8 mouse cellular contexts compared by ENCODE assay signal in genomic region chr14:40958083-40958985, GRCm38 (mm10). TPM values are rescaled to one million over a fixed set of nuclear protein-coding genes. Genes with fewer than 3 reads are reported as not detected.
DNase-seq lines count a peak whose midpoint lies in the region; ATAC-seq and TF ChIP-seq lines count a peak whose summit lies in the region.

No protein-coding gene starts in this region.

- H3K27ac ChIP-seq in kidney, embryonic 16.5 days (ENCODE audit: low read length), result peak overlapping the region; percentile 90
- H3K27ac ChIP-seq in MEL (ENCODE audit: control insufficient read depth, low read depth, low read length), result peak overlapping the region; percentile 16; the same call in 1 of the 2 replicates
- peak overlapping the region; percentile 99 for H3K27ac ChIP-seq in hindbrain, embryonic 13.5 days
- H3K27ac ChIP-seq in lung, embryonic 16.5 days (ENCODE audit: low read length), result peak overlapping the region; percentile 86

- no peak; a peak in 1 of 4 replicates for TF ChIP-seq EP300 in MEL (IDR thresholded peaks at IDR 0.05; ENCODE audit: low read depth in 1 of 2, low read length in 2 of 2)

- H3K79me2 ChIP-seq in MEL (ENCODE audit: control insufficient read depth, insufficient read depth, low read length, poor library complexity), result peaks cover 11% of the 10 kb centered on the region; the same call in 1 of the 2 replicates

- no peak overlapping the region for H3K4me3 ChIP-seq in kidney, embryonic 16.5 days (ENCODE audit: low read length)
- 0 out of 4 replicates have a peak overlapping the region, but pooled peaks of 1 of the 2 experiments have one; percentile 4 for H3K4me3 ChIP-seq in MEL (ENCODE audit: control insufficient read depth in 1 of 2, insufficient read depth in 1 of 2, low read depth in 2 of 2, low read length in 2 of 2)
- no peak overlapping the region for H3K4me3 ChIP-seq in hindbrain, embryonic 13.5 days
- H3K4me3 ChIP-seq in lung, embryonic 16.5 days (ENCODE audit: low read length), result no peak overlapping the region

- H3K4me1 ChIP-seq in kidney, embryonic 16.5 days (ENCODE audit: insufficient read depth, low read length), result peaks cover 88% of the 10 kb centered on the region
- H3K4me1 ChIP-seq in MEL (ENCODE audit: control insufficient read depth in 1 of 2, insufficient read depth in 2 of 2, low read length in 2 of 2), result peaks cover 12 to 36% of the 10 kb centered on the region in 2 experiments
- H3K4me1 ChIP-seq in hindbrain, embryonic 13.5 days (replicated peaks), result peaks cover 89% of the 10 kb centered on the region
- peaks cover 77% of the 10 kb centered on the region for H3K4me1 ChIP-seq in lung, embryonic 16.5 days (replicated peaks; ENCODE audit: control insufficient read depth, insufficient read depth, low read length)

- peak overlapping the region; percentile 20 for H3K9ac ChIP-seq in kidney, embryonic 16.5 days (replicated peaks; ENCODE audit: low read length)
- H3K9ac ChIP-seq in MEL (ENCODE audit: control insufficient read depth, low read depth, low read length, poor library complexity, severe bottlenecking), result peak overlapping the region; percentile 15; the same call in 1 of the 2 replicates
- H3K9ac ChIP-seq in hindbrain, embryonic 13.5 days, result no peak overlapping the region
- peak overlapping the region; percentile 40; the same call in 1 of the 2 replicates for H3K9ac ChIP-seq in lung, embryonic 16.5 days (ENCODE audit: low read length)

- TF ChIP-seq RAD21 in MEL (IDR thresholded peaks at IDR 0.05; ENCODE audit: low read depth, low read length), result no peak

- no peaks in the 10 kb centered on the region for H3K36me3 ChIP-seq in kidney, embryonic 16.5 days (ENCODE audit: insufficient read depth, low read length)
- H3K36me3 ChIP-seq in MEL (ENCODE audit: control insufficient read depth in 1 of 2, insufficient read depth in 2 of 2, low read length in 2 of 2), result peaks cover 0 to 30% of the 10 kb centered on the region in 2 experiments; a peak in 2 of 4 replicates
- H3K36me3 ChIP-seq in hindbrain, embryonic 13.5 days, result no peaks in the 10 kb centered on the region
- no peaks in the 10 kb centered on the region for H3K36me3 ChIP-seq in lung, embryonic 16.5 days (ENCODE audit: control insufficient read depth, insufficient read depth, low read length)

- 26% methylated on average over 4 of the region's 4 CpGs for WGBS in kidney, embryonic 16.5 days
- 21% methylated on average over 4 of the region's 4 CpGs for WGBS in hindbrain, embryonic 13.5 days
- WGBS in lung, embryonic 16.5 days, result 23% methylated on average over 4 of the region's 4 CpGs

- no peak for ATAC-seq in kidney, embryonic 16.5 days (ENCODE audit: low FRiP score, low TSS enrichment)
- ATAC-seq in hindbrain, embryonic 13.5 days (ENCODE audit: low FRiP score), result no peak
- ATAC-seq in lung, embryonic 16.5 days (ENCODE audit: low read depth), result peak; percentile 41

- H3K9me3 ChIP-seq in kidney, embryonic 16.5 days (ENCODE audit: low read length), result no peaks in the 10 kb centered on the region
- H3K9me3 ChIP-seq in MEL (replicated peaks; ENCODE audit: insufficient read depth, low read length), result no peaks in the 10 kb centered on the region
- no peaks in the 10 kb centered on the region for H3K9me3 ChIP-seq in hindbrain, embryonic 13.5 days
- H3K9me3 ChIP-seq in lung, embryonic 16.5 days (ENCODE audit: control insufficient read depth, low read length), result no peaks in the 10 kb centered on the region

- no peaks in the 10 kb centered on the region for H3K27me3 ChIP-seq in kidney, embryonic 16.5 days (ENCODE audit: insufficient read depth, low read length)
- H3K27me3 ChIP-seq in MEL (ENCODE audit: control insufficient read depth in 1 of 2, insufficient read depth in 2 of 2, low read length in 2 of 2), result no peaks in the 10 kb centered on the region
- H3K27me3 ChIP-seq in hindbrain, embryonic 13.5 days, result no peaks in the 10 kb centered on the region
- no peaks in the 10 kb centered on the region for H3K27me3 ChIP-seq in lung, embryonic 16.5 days (ENCODE audit: control insufficient read depth, insufficient read depth, low read depth, low read length)

- TF ChIP-seq POLR2A in MEL (IDR thresholded peaks at IDR 0.05; ENCODE audit: control insufficient read depth in 1 of 2, insufficient read depth in 1 of 2, low read depth in 1 of 2, low read length in 2 of 2, poor library complexity in 1 of 2), result no peak

- DNase-seq in kidney, postnatal 25 days, result no peak
- DNase-seq in MEL (ENCODE audit: low read depth, low spot score), result peak; percentile 66
- peak; percentile 47 to 63 for DNase-seq in frontal cortex, postnatal 14 days (ENCODE audit: low spot score in 2 of 2)
- DNase-seq in right cerebral cortex, postnatal 4 days, result peak; percentile 77
- DNase-seq in Muller cell, postnatal 12 days (ENCODE audit: inconsistent ontology term), result no peak

- TF ChIP-seq CTCF in MEL (IDR thresholded peaks at IDR 0.05 in 2 of 3, conservative IDR thresholded peaks at IDR 0.05 in 1 of 3; ENCODE audit: control insufficient read depth in 1 of 3, insufficient read depth in 1 of 3, low read depth in 2 of 3, low read length in 3 of 3, poor library complexity in 1 of 3, severe bottlenecking in 1 of 3), result no peak

- H3K4me2 ChIP-seq in kidney, embryonic 16.5 days (replicated peaks; ENCODE audit: low read depth, low read length), result peak overlapping the region; percentile 26
- peak overlapping the region; percentile 3; the same call in 1 of the 2 replicates for H3K4me2 ChIP-seq in hindbrain, embryonic 13.5 days
- H3K4me2 ChIP-seq in lung, embryonic 16.5 days (ENCODE audit: low read depth, low read length), result peak overlapping the region; percentile 38

TF ChIP-seq in MEL, 35 proteins besides CTCF, POLR2A, EP300 and RAD21:
- TF ChIP-seq E2F4 (IDR thresholded peaks at IDR 0.05; ENCODE audit: borderline replicate concordance, low read depth, low read length) (no peak), ZNF384 (IDR thresholded peaks at IDR 0.05; ENCODE audit: low read depth, low read length) (no peak), NELFE (IDR thresholded peaks at IDR 0.05; ENCODE audit: low read depth, low read length) (no peak), BHLHE40 (IDR thresholded peaks at IDR 0.05; ENCODE audit: borderline replicate concordance, low read depth, low read length) (no peak), ZMIZ1 (IDR thresholded peaks at IDR 0.05; ENCODE audit: low read depth, low read length) (no peak), POLR2AphosphoS2 (IDR thresholded peaks at IDR 0.05; ENCODE audit: low read length) (no peak), CHD1 (IDR thresholded peaks at IDR 0.05; ENCODE audit: low read depth, low read length) (no peak), POLR2AphosphoS5 (IDR thresholded peaks at IDR 0.05; ENCODE audit: borderline replicate concordance, low read depth, low read length) (no peak), MYC (IDR thresholded peaks at IDR 0.05; ENCODE audit: low read depth, low read length) (no peak), MAZ (IDR thresholded peaks at IDR 0.05; ENCODE audit: low read depth, low read length) (no peak), MAFK (IDR thresholded peaks at IDR 0.05; ENCODE audit: borderline replicate concordance, low read depth, low read length) (no peak), UBTF (IDR thresholded peaks at IDR 0.05; ENCODE audit: borderline replicate concordance, insufficient read depth, low read depth, low read length) (no peak), MYB (IDR thresholded peaks at IDR 0.05; ENCODE audit: low read depth, low read length) (no peak), KAT2A (conservative IDR thresholded peaks at IDR 0.05; ENCODE audit: low read depth, low read length) (no peak), HCFC1 (IDR thresholded peaks at IDR 0.05; ENCODE audit: low read depth, low read length) (no peak)

RNA-seq across cellular contexts. Expression of gene Tspan14, which starts 8.3 kb away (rescaled TPM):
- 138 and 144 TPM in 2 replicates for polyA plus RNA-seq in kidney, embryonic 16.5 days (2015; fragmentation: Nextera tagmentation; extraction: Ambion mirVana)
- 16.7 and 24.8 TPM in 2 replicates for total RNA-seq in MEL (2012; rRNA removed)
- polyA plus RNA-seq in MEL (2012; ENCODE audit: insufficient read depth in 1 of 2, insufficient read length in 2 of 2, low read depth in 1 of 2, low replicate concordance in 2 of 2, missing spikeins in 1 of 2), result 10 to 100 TPM in 1 of 2 experiments, not detected in 1; 29.9 TPM
- polyA plus RNA-seq in hindbrain, embryonic 13.5 days (2015; fragmentation: Nextera tagmentation; extraction: Ambion mirVana), result 76.4 and 77.0 TPM in 2 replicates
- polyA plus RNA-seq in lung, embryonic 16.5 days (2015; fragmentation: Nextera tagmentation; extraction: Ambion mirVana), result 104 TPM in 2 replicates

RNA-seq across cellular contexts. Expression of gene Fam213a, which starts 55.3 kb away (rescaled TPM):
- polyA plus RNA-seq in kidney, embryonic 16.5 days (2015; fragmentation: Nextera tagmentation; extraction: Ambion mirVana), result 109 and 111 TPM in 2 replicates
- total RNA-seq in MEL (2012; rRNA removed), result 19.2 and 20.3 TPM in 2 replicates
- polyA plus RNA-seq in MEL (2012; ENCODE audit: insufficient read depth in 1 of 2, insufficient read length in 2 of 2, low read depth in 1 of 2, low replicate concordance in 2 of 2, missing spikeins in 1 of 2), result 10 to 100 TPM in 1 of 2 experiments, not detected in 1; 28.5 TPM
- 78.5 and 81.6 TPM in 2 replicates for polyA plus RNA-seq in hindbrain, embryonic 13.5 days (2015; fragmentation: Nextera tagmentation; extraction: Ambion mirVana)
- polyA plus RNA-seq in lung, embryonic 16.5 days (2015; fragmentation: Nextera tagmentation; extraction: Ambion mirVana), result 131 and 132 TPM in 2 replicates

Comparison
In these comparisons a context has a peak if more than half of its experiments do, and no peak if none do; other contexts are left out.
1. H3K27ac ChIP-seq: peak in every context shown above with its lines; median percentile 99 in hindbrain, embryonic 13.5 days; 90 in kidney, embryonic 16.5 days; 86 in lung, embryonic 16.5 days; 16 in MEL.
2. DNase-seq: peak in MEL (single experiment), frontal cortex, postnatal 14 days (2 of 2) and right cerebral cortex, postnatal 4 days (single experiment); none in kidney, postnatal 25 days (0 of 2) and Muller cell, postnatal 12 days (single experiment).
3. Peak in every context shown above with its lines, with median percentiles within 50 percentile points of each other: H3K4me2 ChIP-seq.